Mouse (Mus musculus): ENCODE measurements around the gene Prmt7.

- TF ChIP-seq CTCF (IDR thresholded peaks at IDR 0.05; ENCODE audit: extremely low read depth, insufficient read depth, low read length) (no peak), POLR2A (IDR thresholded peaks at IDR 0.05; ENCODE audit: extremely low read depth, insufficient read depth, low read length) (no peak)
These were observed 60.6 kb downstream of the Prmt7 start for GRCm38 (mm10) chr8:106271378-106271777.

All from cortical plate, adult 2 months (tissue).